In genomic region chr2:181713749-181714148, GRCm38 (mm10) we compare ENCODE assay signal across 11 mouse cellular contexts. TPM values are rescaled to one million over a fixed set of nuclear protein-coding genes. Genes with fewer than 3 reads are reported as not detected.
DNase-seq lines count a peak whose midpoint lies in the region; ATAC-seq lines count a peak whose summit lies in the region.
"Had no signal": no experiment of that assay in that cellular context is flagged by ENCODE, and none has a peak within 500 bp of the region (broad histone marks: within the 10 kb centered on the region; RNA-seq: fewer than 3 reads in every experiment).

No protein-coding gene starts in this region.

- H3K4me2 ChIP-seq in hindbrain, embryonic 11.5 days (replicated peaks; ENCODE audit: low read depth, low read length), result no peak overlapping the region
- peak overlapping the region; percentile 53 for H3K4me2 ChIP-seq in midbrain, embryonic 12.5 days (replicated peaks)
- H3K4me2 ChIP-seq: liver, embryonic 11.5 days; stomach, embryonic 15.5 days had no signal

- no peak overlapping the region for H3K9ac ChIP-seq in hindbrain, embryonic 11.5 days (ENCODE audit: low read depth, low read length)
- H3K9ac ChIP-seq in midbrain, embryonic 12.5 days (replicated peaks), result peak overlapping the region; percentile 39; the same call in 1 of the 2 replicates
- H3K9ac ChIP-seq: stomach, embryonic 15.5 days had no signal

- ATAC-seq in hindbrain, embryonic 11.5 days (ENCODE audit: low FRiP score), result peak; percentile 70
- peak; percentile 68 for ATAC-seq in midbrain, embryonic 12.5 days (ENCODE audit: low FRiP score, low read depth)
- ATAC-seq: inflammation-experienced regulatory T-cells, adult 6 months had no signal

- H3K27ac ChIP-seq in hindbrain, embryonic 11.5 days (ENCODE audit: low read depth, low read length), result peak overlapping the region; percentile 69
- peak overlapping the region; percentile 88 for H3K27ac ChIP-seq in midbrain, embryonic 12.5 days (replicated peaks)
- H3K27ac ChIP-seq: stomach, embryonic 15.5 days had no signal

- H3K4me1 ChIP-seq in hindbrain, embryonic 11.5 days (replicated peaks; ENCODE audit: control insufficient read depth, insufficient read depth, low read length), result peaks cover 4% of the 10 kb centered on the region
- H3K4me1 ChIP-seq in midbrain, embryonic 12.5 days, result peaks cover 40% of the 10 kb centered on the region

- DNase-seq in right cerebral cortex, adult 2 months (ENCODE audit: low spot score in 2 of 2), result peak; percentile 69 to 73
- no peak for DNase-seq in right cerebral cortex, postnatal 14 days
- DNase-seq in hindbrain, embryonic 11.5 days (ENCODE audit: low spot score), result peak; percentile 50
- DNase-seq in kidney, adult 9 months, result no peak
- DNase-seq in heart, postnatal 10 days, result no peak
- no peak for DNase-seq in gastrocnemius, postnatal 36 days

- no peaks in the 10 kb centered on the region for H3K36me3 ChIP-seq in hindbrain, embryonic 11.5 days (ENCODE audit: control insufficient read depth, insufficient read depth, low read length)
- peaks cover 5% of the 10 kb centered on the region for H3K36me3 ChIP-seq in midbrain, embryonic 12.5 days
- H3K36me3 ChIP-seq: stomach, embryonic 15.5 days had no signal

- H3K4me3 ChIP-seq in hindbrain, embryonic 11.5 days (ENCODE audit: low read depth, low read length), result no peak overlapping the region
- no peak overlapping the region for H3K4me3 ChIP-seq in midbrain, embryonic 12.5 days
- H3K4me3 ChIP-seq: myocyte; stomach, embryonic 15.5 days had no signal

- intact Hi-C loops in heart, postnatal 10 days (cut with DNase I), result no loop called here
- intact Hi-C loops in gastrocnemius, postnatal 36 days (cut with DNase I), result no loop called here

- H3K9me3 ChIP-seq in hindbrain, embryonic 11.5 days (ENCODE audit: control insufficient read depth, low read length), result no peaks in the 10 kb centered on the region
- H3K9me3 ChIP-seq in midbrain, embryonic 12.5 days, result no peaks in the 10 kb centered on the region
- H3K9me3 ChIP-seq: stomach, embryonic 15.5 days had no signal

- WGBS in hindbrain, embryonic 11.5 days, result 70% methylated on average over 1 of the region's 1 CpGs
- 53% methylated on average over 1 of the region's 1 CpGs for WGBS in midbrain, embryonic 12.5 days

- no peaks in the 10 kb centered on the region for H3K27me3 ChIP-seq in hindbrain, embryonic 11.5 days (ENCODE audit: control insufficient read depth, insufficient read depth, low read length)
- no peaks in the 10 kb centered on the region for H3K27me3 ChIP-seq in midbrain, embryonic 12.5 days
- H3K27me3 ChIP-seq: stomach, embryonic 15.5 days had no signal

RNA-seq across cellular contexts. Expression of gene Oprl1, which starts 1.1 kb away (rescaled TPM):
- polyA plus RNA-seq in hindbrain, embryonic 11.5 days (2014; fragmentation: Nextera tagmentation; extraction: Ambion mirVana), result 21.6 and 24.3 TPM in 2 replicates
- 41.8 and 42.5 TPM in 2 replicates for polyA plus RNA-seq in midbrain, embryonic 12.5 days (2016; fragmentation: Nextera tagmentation; extraction: Ambion mirVana)
- total RNA-seq in heart, postnatal 10 days (2021), result not detected
- not detected for total RNA-seq in gastrocnemius, postnatal 36 days (2021)
- polyA plus RNA-seq: myocyte had no signal

RNA-seq across cellular contexts. Expression of gene Lkaaear1, which starts 15.5 kb away (rescaled TPM):
- not detected in 2 replicates for polyA plus RNA-seq in hindbrain, embryonic 11.5 days (2014; fragmentation: Nextera tagmentation; extraction: Ambion mirVana)
- not detected in 2 replicates for polyA plus RNA-seq in midbrain, embryonic 12.5 days (2016; fragmentation: Nextera tagmentation; extraction: Ambion mirVana)
- not detected for total RNA-seq in heart, postnatal 10 days (2021)
- total RNA-seq in gastrocnemius, postnatal 36 days (2021), result not detected
- polyA plus RNA-seq: inflammation-experienced regulatory T-cells, adult 6 months; liver, embryonic 11.5 days; myocyte; stomach, embryonic 15.5 days had no signal

RNA-seq across cellular contexts. Expression of gene Rgs19, which starts 20.0 kb away (rescaled TPM):
- polyA plus RNA-seq in hindbrain, embryonic 11.5 days (2014; fragmentation: Nextera tagmentation; extraction: Ambion mirVana), result 62.2 and 63.7 TPM in 2 replicates
- 44.9 and 45.3 TPM in 2 replicates for polyA plus RNA-seq in midbrain, embryonic 12.5 days (2016; fragmentation: Nextera tagmentation; extraction: Ambion mirVana)
- total RNA-seq in heart, postnatal 10 days (2021), result 10 to 100 TPM; 12.2 to 12.7 TPM
- 1 to 10 TPM; 2.3 to 2.7 TPM for total RNA-seq in gastrocnemius, postnatal 36 days (2021)

RNA-seq across cellular contexts. Expression of gene Tcea2, which starts 33.6 kb away (rescaled TPM):
- polyA plus RNA-seq in hindbrain, embryonic 11.5 days (2014; fragmentation: Nextera tagmentation; extraction: Ambion mirVana), result 20.7 and 21.2 TPM in 2 replicates
- polyA plus RNA-seq in midbrain, embryonic 12.5 days (2016; fragmentation: Nextera tagmentation; extraction: Ambion mirVana), result 21.1 and 23.3 TPM in 2 replicates
- total RNA-seq in heart, postnatal 10 days (2021), result 10 to 100 TPM in 1 of 2 experiments, 1 to 10 TPM in 1; 8.6 to 10.7 TPM
- 1 to 10 TPM; 6.0 to 7.8 TPM for total RNA-seq in gastrocnemius, postnatal 36 days (2021)

RNA-seq across cellular contexts. Expression of gene Sox18, which starts 42.3 kb away (rescaled TPM):
- 17.0 and 17.1 TPM in 2 replicates for polyA plus RNA-seq in hindbrain, embryonic 11.5 days (2014; fragmentation: Nextera tagmentation; extraction: Ambion mirVana)
- 15.4 and 19.3 TPM in 2 replicates for polyA plus RNA-seq in midbrain, embryonic 12.5 days (2016; fragmentation: Nextera tagmentation; extraction: Ambion mirVana)
- total RNA-seq in heart, postnatal 10 days (2021), result 100 to 1,000 TPM in 1 of 2 experiments, 10 to 100 TPM in 1; 91.5 to 103 TPM
- total RNA-seq in gastrocnemius, postnatal 36 days (2021), result 10 to 100 TPM in 1 of 2 experiments, 1 to 10 TPM in 1; 7.6 to 14.2 TPM
- polyA plus RNA-seq: inflammation-experienced regulatory T-cells, adult 6 months had no signal

Comparison
In these comparisons a context has a peak if more than half of its experiments do, and no peak if none do; other contexts are left out.
1. DNase-seq: peak in right cerebral cortex, adult 2 months (2 of 2) and hindbrain, embryonic 11.5 days (single experiment); none in right cerebral cortex, postnatal 14 days (single experiment), kidney, adult 9 months (single experiment), heart, postnatal 10 days (0 of 2) and gastrocnemius, postnatal 36 days (0 of 2).